Mouse (Mus musculus): Measurements from ENCODE around the gene Col15a1. TPM values are rescaled to one million over a fixed set of nuclear protein-coding genes. Genes with fewer than 3 reads are reported as not detected.

The Col15a1 gene
- total RNA-seq, 2 experiments from 2014 or later: 6.1 to 6.7 TPM

DNA sequence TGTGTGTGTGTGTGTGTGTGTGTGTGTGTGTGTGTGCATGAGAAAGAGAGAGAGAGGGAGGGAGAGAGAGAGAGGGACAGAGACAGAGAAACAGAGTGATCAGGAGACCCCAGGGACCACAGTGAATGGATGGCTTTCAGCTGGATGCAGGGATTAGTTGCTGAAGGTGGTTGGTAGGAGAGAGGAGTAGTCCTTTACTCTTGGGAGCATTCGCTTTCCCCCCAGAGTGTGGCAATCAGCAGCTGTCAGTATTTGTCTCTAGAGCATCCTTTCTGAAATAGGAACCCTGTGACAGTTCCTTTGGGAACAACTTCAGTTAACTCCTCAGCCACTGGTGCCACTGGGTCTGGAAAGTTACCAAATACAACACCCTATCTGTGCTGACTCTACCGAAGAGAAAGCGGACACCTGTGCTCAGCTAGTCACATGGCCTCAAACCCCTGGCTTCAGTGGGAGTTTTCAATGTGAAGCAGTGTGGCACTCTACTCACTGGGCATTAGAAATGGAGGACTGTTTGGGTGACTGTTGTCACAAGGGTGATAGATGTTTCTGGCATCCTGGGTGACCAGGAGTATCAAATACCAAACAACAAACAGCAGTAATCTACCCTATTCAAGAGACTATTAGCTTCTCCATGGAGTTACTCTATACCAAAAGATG is 129.1 kb downstream of the Col15a1 start:
- intact Hi-C loops (cut with DNase I): no loop called here
- Histone ChIP-seq H3K4me3 (no peak overlapping the region), H3K27ac (no peak overlapping the region)
- no peak for DNase-seq (ENCODE audit: extremely low spot score in 1 of 2, low spot score in 2 of 2)
- TF ChIP-seq CTCF (IDR thresholded peaks at IDR 0.05): no peak

- intact Hi-C loops (cut with DNase I): no loop called here
- no peak for DNase-seq (ENCODE audit: extremely low spot score in 1 of 2, low spot score in 2 of 2)
- TF ChIP-seq CTCF (IDR thresholded peaks at IDR 0.05): no peak
- H3K27ac ChIP-seq: no peak overlapping the region
- H3K4me3 ChIP-seq: no peak overlapping the region
Measured at GRCm38 (mm10) chr4:47342632-47343031, 134.7 kb downstream of the Col15a1 start.

GRCm38 (mm10) chr4:47347022-47347421 is 139.1 kb downstream of the Col15a1 start:
- no peak overlapping the region for H3K4me3 ChIP-seq
- TF ChIP-seq CTCF (IDR thresholded peaks at IDR 0.05): no peak
- intact Hi-C loops (cut with DNase I): no loop called here
- no peak overlapping the region for H3K27ac ChIP-seq
- no peak for DNase-seq (ENCODE audit: extremely low spot score in 1 of 2, low spot score in 2 of 2)

DNA sequence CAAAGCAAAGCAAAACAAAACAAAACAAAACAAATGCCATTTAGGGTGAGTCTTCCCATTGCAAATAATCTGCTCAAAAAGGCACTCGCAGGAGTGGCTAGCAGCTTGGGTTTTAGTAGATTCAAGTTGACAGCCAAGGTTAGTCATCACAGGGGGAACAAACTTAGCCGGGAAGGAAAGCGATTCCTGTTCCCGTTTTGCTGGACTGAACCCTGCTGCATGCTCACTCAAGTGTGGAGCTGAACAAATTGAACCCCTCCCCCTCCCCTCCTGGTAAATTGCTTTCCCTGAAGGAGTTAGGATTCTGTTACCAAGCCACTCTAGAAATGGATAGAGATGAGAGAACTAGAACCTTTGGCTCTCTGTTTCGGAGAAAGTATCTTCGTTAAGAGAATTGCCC is 141.8 kb downstream of the Col15a1 start:
- no peak for DNase-seq (ENCODE audit: extremely low spot score in 1 of 2, low spot score in 2 of 2)
- TF ChIP-seq CTCF (IDR thresholded peaks at IDR 0.05): no peak
- intact Hi-C loops (cut with DNase I): no loop called here
- H3K4me3 ChIP-seq: no peak overlapping the region
- H3K27ac ChIP-seq: no peak overlapping the region

DNA sequence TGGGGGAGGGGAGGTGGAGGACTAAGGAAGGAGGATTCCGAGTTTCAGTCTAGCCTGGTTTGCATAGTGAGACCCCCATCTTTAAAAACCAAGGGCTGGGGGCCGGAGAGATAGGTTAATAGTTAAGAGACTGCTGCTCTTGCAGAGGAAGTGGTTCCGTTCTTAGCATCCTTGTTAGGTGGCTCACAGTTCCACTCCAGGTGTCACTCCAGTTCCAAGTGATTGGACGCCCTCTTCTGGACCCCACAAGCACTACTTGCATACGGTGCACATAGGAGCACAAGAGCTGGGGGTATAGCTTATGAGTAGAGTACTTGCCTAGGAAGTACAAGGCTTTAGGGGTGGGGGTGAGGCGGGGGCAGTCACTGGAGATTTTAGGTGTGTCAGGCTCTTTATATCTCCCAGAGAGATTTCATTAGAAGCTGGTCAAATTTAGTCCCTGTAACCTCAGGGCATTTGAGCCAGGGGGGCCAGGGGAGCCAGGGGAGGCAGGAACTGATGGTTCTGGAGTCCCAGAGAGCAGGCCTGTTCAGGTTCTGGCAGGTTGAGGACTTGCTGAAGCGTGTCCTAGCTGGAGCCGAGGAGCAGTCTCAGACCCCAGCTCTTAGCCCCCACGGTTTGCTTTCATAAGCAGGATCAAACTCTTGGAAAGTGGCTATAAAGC is 143.6 kb downstream of the Col15a1 start:
- peak; percentile 38 for TF ChIP-seq CTCF (IDR thresholded peaks at IDR 0.05)
- peak overlapping the region; percentile 48; the same call in 1 of the 2 replicates for H3K27ac ChIP-seq
- peak overlapping the region; percentile 73 for H3K4me3 ChIP-seq
- no peak for DNase-seq (ENCODE audit: extremely low spot score in 1 of 2, low spot score in 2 of 2)
- intact Hi-C loops (cut with DNase I): loop anchor here (1.0 to 2.0 kb wide), 2 partner anchors 100 to 691 kb away; no protein-coding TSS in a partner anchor

DNA sequence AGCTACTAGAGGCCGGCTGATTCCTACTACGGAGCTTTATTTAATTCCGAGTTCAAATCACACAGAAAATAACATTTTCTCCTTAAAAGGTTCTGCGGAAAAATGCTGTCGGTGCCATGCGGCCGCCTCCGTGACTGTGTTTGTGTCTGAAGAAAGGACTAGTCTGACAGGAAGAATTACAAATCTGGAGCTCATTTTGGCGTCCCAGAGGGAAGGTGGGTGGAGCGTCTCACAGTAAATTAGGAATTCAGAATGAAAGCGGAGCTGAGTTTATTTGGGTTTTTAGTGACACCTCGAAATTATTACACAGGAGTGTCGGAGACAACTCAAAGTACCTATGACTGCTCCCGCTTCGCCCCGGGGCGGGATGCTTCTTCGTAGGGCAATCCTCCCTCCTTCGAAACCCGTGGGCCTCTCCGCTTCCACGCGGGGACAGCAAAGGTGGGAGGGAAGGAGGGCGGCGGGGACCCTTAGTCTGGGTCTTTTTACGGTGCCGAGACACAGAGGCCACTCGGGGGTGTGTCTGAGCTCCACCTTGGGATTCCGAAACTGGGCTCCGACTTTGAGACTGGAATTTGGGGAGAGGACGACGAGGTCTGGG is 144.2 kb downstream of the Col15a1 start:
- Histone ChIP-seq H3K27ac (peak overlapping the region; percentile 48; the same call in 1 of the 2 replicates), H3K4me3 (peak overlapping the region; percentile 73)
- intact Hi-C loops (cut with DNase I): loop anchor here (1.0 to 2.0 kb wide), 2 partner anchors 101 to 691 kb away; no protein-coding TSS in a partner anchor
- TF ChIP-seq CTCF (IDR thresholded peaks at IDR 0.05): no peak
- peak; percentile 66 to 72 for DNase-seq (ENCODE audit: extremely low spot score in 1 of 2, low spot score in 2 of 2)

DNA sequence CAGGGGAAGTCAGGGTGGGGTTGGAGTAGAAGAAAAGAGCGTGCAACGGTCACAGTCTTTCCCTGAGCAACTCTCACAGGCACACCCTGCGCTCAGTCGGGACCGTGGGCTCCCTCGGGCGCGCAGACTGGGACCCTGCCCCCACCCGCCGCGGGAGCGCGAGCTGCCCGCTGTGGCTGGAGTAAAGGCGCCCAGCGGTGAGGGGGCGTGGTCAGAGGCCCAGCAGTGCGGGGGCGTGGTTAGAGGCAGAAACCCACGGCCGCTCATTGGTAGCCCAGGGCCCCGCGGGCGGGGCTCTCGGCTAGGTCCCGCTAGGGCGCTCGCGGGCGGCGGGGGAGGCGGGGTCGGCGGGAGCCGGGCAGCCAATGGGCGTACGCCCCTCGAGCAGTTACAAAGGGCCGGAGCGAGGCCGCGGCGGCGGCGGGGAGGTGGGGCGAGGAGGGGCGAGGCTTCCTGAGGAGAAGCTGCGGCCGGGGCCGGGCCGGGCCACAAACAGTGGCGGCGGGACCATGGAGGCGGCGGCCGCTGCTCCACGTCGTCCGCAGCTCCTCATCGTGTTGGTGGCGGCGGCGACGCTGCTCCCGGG is 144.9 kb downstream of the Col15a1 start, which contains the start of gene Tgfbr1:
TSS of gene Tgfbr1 (plus strand) at position 420 of the 586 bp plus-strand sequence.
- no peak for TF ChIP-seq CTCF (IDR thresholded peaks at IDR 0.05)
- Histone ChIP-seq H3K27ac (peak within 1 kb of the TSS; percentile 69), H3K4me3 (peak within 1 kb of the TSS; percentile 73)
- intact Hi-C loops (cut with DNase I): loop anchor here (1.0 to 2.0 kb wide), 2 partner anchors 102 to 690 kb away; no protein-coding TSS in a partner anchor
- peak; percentile 90 to 94 for DNase-seq (ENCODE audit: extremely low spot score in 1 of 2, low spot score in 2 of 2)

- peak; percentile 22 to 43 for DNase-seq (ENCODE audit: extremely low spot score in 1 of 2, low spot score in 2 of 2)
- peak overlapping the region; percentile 69 for H3K27ac ChIP-seq
Measured at GRCm38 (mm10) chr4:47353416-47354111, 145.6 kb downstream of the Col15a1 start.

GRCm38 (mm10) chr4:47354304-47354703 is 146.3 kb downstream of the Col15a1 start:
- Histone ChIP-seq H3K4me3 (peak overlapping the region; percentile 73), H3K27ac (no peak overlapping the region)
- intact Hi-C loops (cut with DNase I): no loop called here
- DNase-seq (ENCODE audit: extremely low spot score in 1 of 2, low spot score in 2 of 2): no peak
- no peak for TF ChIP-seq CTCF (IDR thresholded peaks at IDR 0.05)

More at GRCm38 (mm10) chr4:47353416-47354111, 145.6 kb downstream of the Col15a1 start:
- H3K4me3 ChIP-seq: peak overlapping the region; percentile 73
- TF ChIP-seq CTCF (IDR thresholded peaks at IDR 0.05): no peak
- intact Hi-C loops (cut with DNase I): loop anchor here (2.0 kb wide), 1 partner anchor 689 kb away; no protein-coding TSS in a partner anchor

DNA sequence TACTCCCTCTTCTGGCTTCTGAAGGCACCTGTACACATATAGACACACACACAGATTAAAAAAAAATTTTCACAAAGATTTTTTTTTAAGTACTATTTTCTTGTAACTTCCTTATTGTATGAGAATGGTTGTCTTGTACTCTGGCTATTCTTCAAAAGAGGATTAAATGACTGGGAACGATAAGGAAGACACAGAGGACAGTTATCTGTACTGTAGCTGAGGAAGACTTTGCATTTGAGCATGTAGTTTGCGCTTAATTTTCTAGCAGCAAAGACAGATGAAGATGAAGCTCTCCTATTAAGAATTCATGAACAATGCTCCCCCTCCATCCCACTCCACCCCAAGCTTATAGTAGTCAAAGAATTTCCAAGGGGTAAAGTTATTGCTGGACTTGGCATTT is 154.7 kb downstream of the Col15a1 start:
- no peak for TF ChIP-seq CTCF (IDR thresholded peaks at IDR 0.05)
- Histone ChIP-seq H3K4me3 (no peak overlapping the region), H3K27ac (no peak overlapping the region)
- intact Hi-C loops (cut with DNase I): no loop called here
- no peak for DNase-seq (ENCODE audit: extremely low spot score in 1 of 2, low spot score in 2 of 2)

Other genes with a start within 250 kb of the Col15a1 start
- gene Gabbr2, start 216.3 kb upstream of the Col15a1 start, total RNA-seq (2021): 100 to 1,000 TPM; 258 to 266 TPM
- 10 to 100 TPM; 21.2 to 24.1 TPM for gene Anks6, start 150.7 kb upstream of the Col15a1 start, total RNA-seq (2021)
- under 1 TPM; 0.77 to 0.86 TPM for gene Galnt12, start 116.3 kb upstream of the Col15a1 start, total RNA-seq (2021)
- 10 to 100 TPM; 18.0 to 19.4 TPM for gene Tgfbr1, start 145.1 kb downstream of the Col15a1 start, total RNA-seq (2021)